Mouse (Mus musculus): ENCODE results near the gene Rab43.

GRCm38 (mm10) chr6:87746849-87747248 lies 65.1 kb downstream of the Rab43 start:
- TF ChIP-seq POLR2A (IDR thresholded peaks at IDR 0.05; ENCODE audit: insufficient read length, low read depth) (no peak), MYOD1 (IDR thresholded peaks at IDR 0.05; ENCODE audit: control insufficient read depth in 1 of 3, insufficient read length in 2 of 3, low read depth in 2 of 3) (no peak), USF1 (IDR thresholded peaks at IDR 0.05; ENCODE audit: low read depth) (no peak), CEBPB (IDR thresholded peaks at IDR 0.05; ENCODE audit: insufficient read depth, poor library complexity, severe bottlenecking) (no peak), E2F4 (IDR thresholded peaks at IDR 0.05; ENCODE audit: insufficient read depth) (no peak), MAX (IDR thresholded peaks at IDR 0.05; ENCODE audit: low read depth) (no peak), POLR2AphosphoS2 (IDR thresholded peaks at IDR 0.05; ENCODE audit: insufficient read length, low read depth) (no peak)

All from myocyte (in vitro differentiated cells).